8 mouse cellular contexts compared by ENCODE assay signal in genomic region chr5:108366328-108366983, GRCm38 (mm10). TPM values are rescaled to one million over a fixed set of nuclear protein-coding genes. Genes with fewer than 3 reads are reported as not detected.
DNase-seq lines count a peak whose midpoint lies in the region; ATAC-seq lines count a peak whose summit lies in the region.

No protein-coding gene starts in this region.

- H3K27me3 ChIP-seq in forebrain, embryonic 15.5 days = peaks cover 74% of the 10 kb centered on the region
- H3K27me3 ChIP-seq in neural tube, embryonic 14.5 days (ENCODE audit: control insufficient read depth, insufficient read depth, low read length) = peaks cover 66% of the 10 kb centered on the region

- 0 out of 2 replicates have a peak, but pooled peaks have one; percentile 9 for ATAC-seq in forebrain, embryonic 15.5 days (replicated peaks)
- peak; percentile 22; the same call in 1 of the 2 replicates for ATAC-seq in neural tube, embryonic 14.5 days (ENCODE audit: low read depth)
- ATAC-seq in inflammation-experienced regulatory T-cells, adult 6 months = no peak

- no peaks in the 10 kb centered on the region for H3K36me3 ChIP-seq in forebrain, embryonic 15.5 days
- H3K36me3 ChIP-seq in neural tube, embryonic 14.5 days (ENCODE audit: control insufficient read depth, insufficient read depth, low read length) = no peaks in the 10 kb centered on the region

- 2% methylated on average over 60 of the region's 60 CpGs for WGBS in forebrain, embryonic 15.5 days
- WGBS in neural tube, embryonic 14.5 days = 3% methylated on average over 52 of the region's 60 CpGs

- H3K9ac ChIP-seq in forebrain, embryonic 15.5 days (replicated peaks) = peak overlapping the region; percentile 46
- H3K9ac ChIP-seq in neural tube, embryonic 14.5 days (replicated peaks; ENCODE audit: low read depth, low read length) = peak overlapping the region; percentile 71

- H3K4me2 ChIP-seq in forebrain, embryonic 15.5 days (replicated peaks) = peak overlapping the region; percentile 83
- H3K4me2 ChIP-seq in neural tube, embryonic 14.5 days (ENCODE audit: low read depth, low read length) = peak overlapping the region; percentile 92

- peaks cover 31% of the 10 kb centered on the region for H3K4me1 ChIP-seq in forebrain, embryonic 15.5 days
- peaks cover 15% of the 10 kb centered on the region for H3K4me1 ChIP-seq in neural tube, embryonic 14.5 days (ENCODE audit: control insufficient read depth, insufficient read depth, low read length)

- H3K27ac ChIP-seq in forebrain, embryonic 15.5 days (replicated peaks) = no peak overlapping the region
- H3K27ac ChIP-seq in neural tube, embryonic 14.5 days (ENCODE audit: low read depth, low read length) = no peak overlapping the region

- DNase-seq in heart, adult 9 months (ENCODE audit: low spot score in 2 of 2) = peak; percentile 8 to 13
- no peak for DNase-seq in heart, postnatal 4 days
- peak; percentile 6 for DNase-seq in ES-CJ7 (ENCODE audit: low read depth, low spot score)
- peak; percentile 22 to 30 for DNase-seq in kidney, postnatal 4 days
- DNase-seq in embryo, embryonic 9.5 days (ENCODE audit: extremely low spot score) = no peak

- peak overlapping the region; percentile 59 for H3K4me3 ChIP-seq in forebrain, embryonic 15.5 days
- peak overlapping the region; percentile 59 for H3K4me3 ChIP-seq in neural tube, embryonic 14.5 days (ENCODE audit: low read depth, low read length)

- no peaks in the 10 kb centered on the region for H3K9me3 ChIP-seq in forebrain, embryonic 15.5 days
- no peaks in the 10 kb centered on the region for H3K9me3 ChIP-seq in neural tube, embryonic 14.5 days (ENCODE audit: control insufficient read depth, low read length)

RNA-seq across cellular contexts. Expression of gene Gm42517, which starts 1.3 kb away (rescaled TPM):
- under 1 TPM in 1 of 2 experiments, not detected in 1; 0.32 TPM for total RNA-seq in heart, postnatal 4 days (2021)
- 0.83 and 1.1 TPM in 2 replicates for polyA plus RNA-seq in forebrain, embryonic 15.5 days (2015; fragmentation: Nextera tagmentation; extraction: Ambion mirVana)
- 4.7 and 5.7 TPM in 2 replicates for polyA plus RNA-seq in neural tube, embryonic 14.5 days (2014; fragmentation: Nextera tagmentation; extraction: Ambion mirVana)
- not detected for polyA plus RNA-seq in inflammation-experienced regulatory T-cells, adult 6 months (2017; shearing (Covaris generic))

RNA-seq across cellular contexts. Expression of gene Pde6b, which starts 21.7 kb away (rescaled TPM):
- not detected for total RNA-seq in heart, postnatal 4 days (2021)
- polyA plus RNA-seq in forebrain, embryonic 15.5 days (2015; fragmentation: Nextera tagmentation; extraction: Ambion mirVana) = 0.20 TPM in 1 of 2 replicates, not detected in the other
- not detected in 2 replicates for polyA plus RNA-seq in neural tube, embryonic 14.5 days (2014; fragmentation: Nextera tagmentation; extraction: Ambion mirVana)
- 1 to 10 TPM; 1.2 to 1.4 (median 1.3) TPM for polyA plus RNA-seq in inflammation-experienced regulatory T-cells, adult 6 months (2017; shearing (Covaris generic))

RNA-seq across cellular contexts. Expression of gene Pigg, which starts 54.0 kb away (rescaled TPM):
- total RNA-seq in heart, postnatal 4 days (2021) = 1 to 10 TPM; 4.6 to 4.8 TPM
- polyA plus RNA-seq in forebrain, embryonic 15.5 days (2015; fragmentation: Nextera tagmentation; extraction: Ambion mirVana) = 6.2 and 6.4 TPM in 2 replicates
- polyA plus RNA-seq in neural tube, embryonic 14.5 days (2014; fragmentation: Nextera tagmentation; extraction: Ambion mirVana) = 2.9 and 3.3 TPM in 2 replicates
- polyA plus RNA-seq in inflammation-experienced regulatory T-cells, adult 6 months (2017; shearing (Covaris generic)) = 1 to 10 TPM; 2.6 to 5.0 (median 4.6) TPM

Comparison
In these comparisons a context has a peak if more than half of its experiments do, and no peak if none do; other contexts are left out.
1. DNase-seq: peak in heart, adult 9 months (2 of 2), ES-CJ7 (single experiment) and kidney, postnatal 4 days (2 of 2); none in heart, postnatal 4 days (single experiment) and embryo, embryonic 9.5 days (single experiment).